Mouse (Mus musculus) lung, adult 18-20 months (tissue): ENCODE measurements around the gene Olfr524.

Experiments
- DNase-seq, 2 experiments: peaks; one replicate each; pipeline ENCODE4 v3.0.0; 2022; ENCODE audit warnings: mixed read lengths in 2 of 2

Gene Olfr524

DNA sequence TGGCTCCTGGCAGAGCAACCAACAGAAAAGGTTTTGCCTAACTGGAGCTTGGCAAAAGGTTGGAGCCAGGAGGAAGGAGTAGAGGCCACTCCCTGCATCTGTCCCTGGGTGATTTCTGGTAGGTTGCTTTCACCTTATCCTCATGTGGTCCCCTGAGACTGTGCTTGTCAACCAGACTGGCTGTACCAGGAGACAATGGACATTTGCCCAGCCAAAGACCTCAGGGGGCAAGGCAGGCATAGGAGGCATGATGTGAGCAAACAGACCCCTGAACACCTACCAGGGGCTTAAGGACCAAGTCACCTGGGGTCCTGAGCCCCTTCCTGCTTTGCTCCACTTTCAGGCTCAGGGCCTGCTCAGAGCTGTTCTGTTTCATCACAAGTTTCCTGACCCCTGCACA lies at the start of gene Olfr524:
TSS of gene Olfr524 (minus strand) at position 101 of the 400 bp plus-strand sequence.
- DNase-seq: no peak

DNA sequence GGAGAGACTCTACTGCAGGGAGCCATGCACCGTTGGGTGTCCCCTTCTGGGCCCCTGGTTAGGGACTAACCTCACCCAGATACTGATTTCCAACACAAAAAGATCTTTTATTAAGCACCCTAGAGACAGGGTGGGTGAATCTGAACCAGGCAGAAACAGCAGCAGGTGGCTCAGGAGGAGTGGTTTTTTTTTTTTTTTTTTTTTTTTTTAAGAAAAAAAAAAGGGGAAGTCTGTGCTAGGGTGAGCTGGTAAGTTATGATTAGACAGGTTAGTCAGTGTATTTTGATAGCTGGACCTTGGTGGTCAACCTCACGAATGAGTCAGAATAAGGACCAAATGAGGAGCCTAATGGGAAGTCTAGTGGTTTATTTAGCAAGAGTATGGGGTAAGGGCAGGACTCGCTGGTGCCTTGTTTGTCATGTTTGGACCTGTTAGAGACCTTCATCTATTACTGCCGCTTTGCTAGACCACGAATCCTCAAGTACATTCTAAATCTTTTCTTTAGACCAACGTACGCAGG lies 48.1 kb upstream of the Olfr524 start:
- DNase-seq: no peak

DNA sequence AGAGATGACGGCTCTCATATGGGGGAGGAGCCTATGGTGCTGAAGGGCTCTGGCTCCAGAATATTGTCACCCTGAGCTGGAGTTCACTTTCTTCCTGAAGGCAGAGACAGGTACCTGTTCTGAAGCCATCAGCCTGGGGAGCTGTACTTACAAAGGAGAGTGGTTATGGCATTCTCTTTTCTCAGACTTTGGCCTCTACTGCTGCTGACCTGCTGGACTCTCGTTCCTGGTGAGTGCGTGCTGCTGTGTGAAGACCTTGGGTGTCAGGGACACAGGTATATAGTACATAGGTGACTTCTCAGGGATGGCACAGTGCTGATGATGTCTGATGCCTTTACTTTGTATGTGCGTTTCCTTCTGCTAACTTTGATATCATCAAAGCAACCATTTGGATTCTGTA lies 41.5 kb upstream of the Olfr524 start, which contains the start of gene 5830411N06Rik:
TSS of gene 5830411N06Rik (plus strand) at position 69 of the 400 bp plus-strand sequence.
- DNase-seq: no peak

DNA sequence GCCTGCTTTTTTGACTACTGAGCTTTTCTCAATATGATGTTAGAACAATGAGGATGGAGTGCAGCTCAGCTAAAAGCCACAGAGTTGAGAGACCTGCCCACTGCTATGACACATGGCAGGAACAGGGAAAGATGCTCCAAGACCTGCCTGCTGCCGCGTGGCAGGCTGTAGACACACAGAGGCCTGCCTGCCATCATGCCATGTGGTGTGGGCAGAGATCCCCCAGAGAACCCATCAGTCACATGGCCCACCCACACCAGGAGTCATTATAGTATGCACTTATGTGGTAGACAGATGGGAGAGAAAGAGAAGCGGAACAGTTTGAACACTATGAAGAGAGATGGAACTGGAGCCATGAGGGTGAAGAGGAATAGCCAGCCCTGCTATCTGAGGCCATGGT lies 27.9 kb upstream of the Olfr524 start:
- DNase-seq: no peak

DNA sequence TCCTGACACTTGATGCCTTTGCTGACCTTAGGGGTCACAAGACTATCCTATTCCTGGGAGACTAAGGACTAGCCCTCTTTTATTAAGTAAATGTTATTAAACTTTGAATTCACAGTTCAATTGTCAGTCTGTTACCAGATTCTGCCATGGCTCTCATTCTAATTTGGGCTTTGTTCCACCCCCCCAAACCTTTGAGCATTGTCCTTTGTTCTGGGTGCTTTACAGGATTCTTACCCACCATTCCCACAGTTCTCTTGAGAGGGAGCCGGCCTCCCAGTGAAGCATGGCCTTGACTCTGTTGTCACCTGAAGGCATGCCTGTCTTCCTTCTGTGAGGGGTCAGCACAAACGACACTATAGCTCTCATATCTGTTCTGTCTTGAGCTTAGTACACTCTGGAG lies 25.3 kb upstream of the Olfr524 start:
- no peak for DNase-seq

DNA sequence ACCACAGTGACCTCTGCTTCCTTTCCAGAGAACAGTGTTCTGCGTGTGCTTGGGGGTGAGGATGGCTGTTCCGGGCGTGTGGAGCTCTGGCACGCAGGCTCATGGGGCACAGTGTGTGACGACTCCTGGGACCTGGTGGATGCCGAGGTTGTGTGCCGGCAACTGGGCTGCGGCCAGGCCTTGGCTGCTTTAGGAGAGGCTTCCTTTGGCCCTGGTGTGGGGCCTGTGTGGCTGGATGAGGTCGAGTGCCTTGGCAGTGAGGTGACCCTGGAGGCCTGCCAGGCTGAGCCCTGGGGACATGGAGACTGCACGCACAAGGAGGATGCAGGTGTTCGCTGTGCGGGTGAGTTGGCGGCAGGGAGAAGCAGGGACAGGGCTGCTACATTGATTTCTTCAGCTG lies 22.7 kb upstream of the Olfr524 start:
- no peak for DNase-seq

DNA sequence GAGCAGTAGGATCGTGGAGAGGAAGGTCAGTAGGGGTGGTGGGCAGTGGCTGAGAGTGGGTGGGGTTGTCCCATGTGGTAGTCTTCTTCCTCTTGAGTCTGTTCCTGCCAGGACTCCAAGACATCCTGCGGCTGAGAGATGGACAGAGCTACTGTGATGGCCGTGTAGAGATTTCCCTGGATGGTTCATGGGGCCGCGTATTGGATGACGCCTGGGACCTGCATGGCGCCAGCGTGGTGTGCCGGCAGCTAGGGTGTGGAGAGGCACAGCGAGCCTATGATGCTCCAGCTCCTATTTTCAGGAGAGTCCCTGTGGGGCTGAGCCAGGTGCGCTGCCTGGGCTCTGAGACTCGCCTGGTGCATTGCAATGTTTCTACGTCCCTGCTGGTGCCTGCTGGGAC lies 18.4 kb upstream of the Olfr524 start:
- DNase-seq: no peak

DNA sequence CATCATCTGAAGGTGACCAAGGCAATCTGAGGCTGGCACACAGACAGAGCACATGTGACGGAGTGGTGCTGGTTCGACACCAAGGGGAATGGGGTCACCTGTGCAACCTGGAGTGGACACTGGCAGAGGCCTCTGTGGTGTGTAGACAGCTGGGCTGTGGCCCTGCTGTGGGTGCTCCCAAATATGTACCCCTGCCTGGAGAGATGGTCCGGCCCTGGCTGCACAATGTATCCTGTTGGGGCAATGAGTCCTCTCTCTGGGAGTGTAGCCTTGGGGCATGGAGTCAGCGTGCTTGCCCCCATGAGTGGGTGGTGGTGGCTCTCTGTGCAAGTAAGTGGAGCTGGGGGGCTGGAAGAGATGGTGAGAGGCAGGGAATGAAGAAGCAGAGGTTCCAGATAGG lies 14.6 kb upstream of the Olfr524 start:
- no peak for DNase-seq

DNA sequence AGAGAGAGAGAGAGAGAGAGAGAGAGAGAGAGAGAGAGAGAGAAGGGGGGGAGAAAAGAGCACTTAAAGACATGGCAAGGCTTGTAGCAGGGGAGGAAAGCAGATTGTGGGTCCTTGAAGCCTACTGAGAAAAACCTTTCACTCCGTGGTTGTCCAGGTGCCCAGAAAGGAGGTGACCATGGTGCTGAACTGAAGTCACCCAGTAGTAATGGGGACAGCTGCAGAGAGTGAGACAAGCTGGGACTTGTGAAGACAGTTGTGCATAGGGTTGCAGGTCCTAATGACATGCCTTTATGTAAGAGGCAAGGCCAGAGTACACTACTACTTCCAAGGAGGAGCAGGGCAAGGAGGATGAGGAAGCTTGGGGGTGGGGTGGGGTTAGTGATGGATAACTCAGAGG lies 13.5 kb upstream of the Olfr524 start:
- DNase-seq: no peak

DNA sequence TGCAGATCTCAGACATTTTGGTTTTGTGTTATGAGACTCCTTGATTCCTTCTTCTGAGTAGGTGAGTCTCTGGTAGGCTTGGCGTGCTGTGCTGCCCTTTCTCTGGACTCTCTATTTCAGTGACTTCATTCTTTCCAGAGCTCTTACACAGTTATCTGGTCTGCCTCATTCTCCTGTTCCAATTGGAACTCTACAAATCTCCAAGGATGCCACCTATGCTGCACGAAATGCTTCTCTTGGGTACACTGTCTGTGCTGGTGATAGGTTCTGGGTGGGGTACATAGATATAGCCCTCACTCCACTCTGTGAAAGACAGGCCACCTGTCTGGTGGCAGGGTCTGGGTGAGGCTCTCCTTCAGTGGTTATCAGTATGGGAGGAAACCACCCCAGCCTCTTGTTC lies 12.2 kb upstream of the Olfr524 start, which contains the start of gene Cd163l1:
TSS of gene Cd163l1 (plus strand) at position 301 of the 400 bp plus-strand sequence.
- DNase-seq: no peak

DNA sequence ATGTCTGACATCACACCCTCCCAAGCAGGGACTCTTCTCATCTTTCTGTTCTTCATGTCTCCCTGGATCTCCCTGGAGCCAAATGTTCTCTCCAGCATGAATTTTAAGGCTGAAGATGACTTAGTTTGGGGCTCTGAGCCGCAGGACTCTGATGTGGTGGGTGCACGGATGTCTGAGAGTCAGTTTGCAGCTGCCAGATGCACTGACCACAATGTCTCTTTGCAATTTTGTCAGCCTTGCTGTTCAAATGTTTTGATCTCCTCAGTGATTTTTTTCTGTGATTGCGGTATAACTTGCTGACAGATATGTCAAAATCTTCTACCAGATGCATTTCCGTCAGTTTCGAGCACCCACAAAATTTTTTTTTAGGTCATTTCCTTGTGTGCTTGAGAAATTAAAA lies 8.1 kb upstream of the Olfr524 start:
- no peak for DNase-seq

DNA sequence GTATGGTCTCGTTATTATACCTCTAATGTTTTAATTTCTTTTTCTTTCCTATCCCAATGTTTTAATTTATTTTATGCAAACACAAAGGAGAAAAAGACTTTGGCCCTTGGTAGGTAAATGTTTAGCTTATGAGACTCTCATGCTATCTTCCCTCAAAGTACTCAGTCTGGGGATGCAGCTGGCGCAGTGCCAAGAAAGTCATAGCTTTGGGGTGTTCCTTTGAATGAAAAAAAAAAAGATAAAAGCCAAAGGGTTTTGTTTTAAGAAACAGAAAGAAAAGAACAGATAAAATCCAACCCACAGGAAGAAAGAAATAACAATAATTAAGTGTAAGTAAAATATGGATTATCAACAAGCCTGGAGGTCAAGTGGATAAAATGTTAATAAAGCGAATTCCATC lies 2.9 kb upstream of the Olfr524 start:
- no peak for DNase-seq

DNA sequence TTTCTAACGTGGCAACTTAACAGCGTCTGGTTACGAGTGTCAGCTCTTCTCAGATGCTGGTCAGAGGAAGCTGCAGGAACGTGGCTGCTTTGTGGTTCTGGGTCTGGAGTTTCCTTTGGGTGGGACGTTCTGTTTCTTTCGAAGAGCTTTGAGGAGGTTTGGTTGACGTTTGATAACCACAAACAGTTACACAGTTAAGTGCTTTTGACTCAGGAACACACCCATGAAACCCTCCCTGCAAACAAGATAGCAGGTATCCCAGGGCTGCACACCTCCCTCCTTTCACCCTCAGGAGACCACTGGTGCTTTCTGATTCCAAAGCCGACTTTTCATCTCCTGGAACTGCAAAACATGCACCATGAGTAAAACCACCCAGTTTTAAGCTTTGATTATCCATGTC lies 2.4 kb upstream of the Olfr524 start:
- no peak for DNase-seq

DNA sequence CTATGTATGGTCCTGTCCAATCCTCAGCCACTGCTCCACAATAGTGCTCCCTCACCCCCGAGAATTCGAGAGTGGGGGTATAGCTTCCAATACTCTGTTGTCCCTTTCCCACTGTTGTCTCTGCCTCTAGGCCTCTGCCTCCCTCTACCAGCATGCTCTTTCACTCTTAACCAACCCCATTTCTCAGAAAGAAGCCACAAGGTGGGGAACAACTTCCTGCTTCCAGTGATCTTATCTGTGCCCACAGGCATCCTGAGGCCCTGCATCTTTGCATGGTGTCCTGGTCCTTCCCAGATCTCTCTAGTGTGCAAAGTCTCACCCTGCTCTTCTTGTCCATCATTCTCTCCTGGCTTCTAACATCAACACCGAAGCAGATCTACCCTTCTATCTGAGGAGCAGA lies 1.1 kb upstream of the Olfr524 start:
- no peak for DNase-seq

DNA sequence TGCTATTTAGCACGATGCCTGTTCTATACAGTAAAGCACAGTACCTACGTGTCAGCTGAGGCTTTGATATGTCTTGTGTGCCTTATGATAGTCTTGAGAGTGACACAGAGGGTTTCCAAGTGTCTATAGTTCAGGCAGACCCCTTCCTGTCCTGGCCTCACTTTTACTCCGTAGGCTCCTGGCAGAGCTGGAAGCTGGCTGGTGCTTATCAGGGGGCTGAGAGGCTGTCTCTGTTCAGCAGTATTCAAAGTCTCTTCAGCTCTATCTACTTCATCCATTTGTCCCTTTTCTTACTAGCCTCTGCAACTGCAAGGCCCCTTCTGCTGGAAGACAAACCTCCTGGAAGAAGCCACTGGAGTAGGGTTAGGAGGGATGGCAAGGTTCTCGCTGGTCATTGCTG lies 4.7 kb downstream of the Olfr524 start:
- DNase-seq: no peak

DNA sequence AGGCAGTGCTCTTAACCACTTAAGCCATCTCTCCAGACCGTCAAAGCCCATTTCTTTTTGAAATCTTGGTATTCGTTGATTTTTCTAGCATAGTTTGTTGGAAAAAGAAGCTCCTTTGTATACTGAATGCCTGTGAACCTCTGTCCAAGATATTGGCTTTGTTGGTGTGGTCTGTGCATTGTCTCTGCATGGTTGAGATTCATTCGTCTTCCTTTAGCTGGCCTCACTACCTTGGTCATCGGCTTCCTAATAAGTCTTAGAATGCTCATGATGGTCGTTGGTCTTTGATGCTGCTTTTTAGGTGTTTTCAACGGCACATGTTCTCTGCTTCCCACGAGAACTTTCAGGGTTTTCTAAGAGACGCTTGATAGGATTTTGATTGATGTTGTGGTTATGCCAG lies 9.8 kb downstream of the Olfr524 start:
- DNase-seq: no peak

DNA sequence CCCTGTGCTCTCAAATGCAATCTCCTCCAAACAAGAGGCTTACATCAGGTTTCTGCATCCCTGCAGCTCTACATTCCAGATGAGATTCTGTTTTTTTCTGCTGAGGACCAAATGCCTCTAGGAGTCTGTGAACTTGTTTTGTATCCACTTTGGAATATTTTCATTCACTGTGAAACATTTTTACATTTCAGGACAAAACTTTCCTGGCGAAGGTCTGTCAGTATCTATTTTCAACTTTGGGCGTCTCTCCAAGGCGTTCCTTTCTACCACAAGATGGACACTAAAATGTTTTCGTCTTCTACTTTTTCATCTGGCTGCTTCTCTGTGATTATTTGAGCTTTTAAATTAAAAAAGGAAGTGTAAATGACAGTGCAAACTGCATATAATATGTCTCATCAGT lies 11.7 kb downstream of the Olfr524 start:
- no peak for DNase-seq

DNA sequence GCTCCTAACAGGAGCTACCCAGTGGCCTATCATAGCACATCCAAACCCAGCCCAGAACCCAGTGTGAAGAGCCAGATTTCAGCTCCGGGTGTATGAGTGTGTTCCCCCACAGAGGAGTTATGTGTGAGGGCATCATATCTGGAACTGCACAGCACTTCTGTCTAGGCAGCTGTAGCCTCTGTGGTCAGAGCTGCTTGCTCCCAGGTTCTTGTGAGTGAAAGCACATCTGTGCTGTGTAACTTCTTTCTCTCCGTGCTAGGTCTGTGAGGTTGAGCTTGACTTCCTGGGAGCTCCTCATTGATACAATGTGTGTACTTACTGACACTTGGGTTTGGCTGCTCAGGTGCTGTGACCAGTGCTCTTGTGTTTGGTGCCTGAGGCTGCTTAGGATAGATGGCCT lies 12.9 kb downstream of the Olfr524 start:
- DNase-seq: no peak

DNA sequence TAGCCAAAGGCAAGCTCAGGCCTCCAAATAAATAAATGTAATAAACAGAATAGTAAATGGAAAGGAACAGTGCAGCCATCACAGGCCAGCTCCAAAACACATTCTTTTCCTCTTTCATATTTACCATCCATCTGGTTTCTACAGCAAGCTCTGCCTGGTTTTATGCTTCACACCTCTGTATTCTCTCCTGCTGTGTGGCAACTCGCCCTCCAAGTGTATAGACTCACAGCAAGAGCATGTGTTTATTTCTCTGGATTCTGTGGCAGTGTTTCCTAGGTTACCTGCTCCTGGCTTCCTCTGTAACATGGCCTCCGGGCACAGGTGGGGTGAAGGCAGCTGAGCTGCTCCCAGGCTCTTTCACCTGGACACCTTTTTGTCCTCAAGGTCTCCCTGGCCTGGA lies 13.3 kb downstream of the Olfr524 start:
- DNase-seq: no peak

DNA sequence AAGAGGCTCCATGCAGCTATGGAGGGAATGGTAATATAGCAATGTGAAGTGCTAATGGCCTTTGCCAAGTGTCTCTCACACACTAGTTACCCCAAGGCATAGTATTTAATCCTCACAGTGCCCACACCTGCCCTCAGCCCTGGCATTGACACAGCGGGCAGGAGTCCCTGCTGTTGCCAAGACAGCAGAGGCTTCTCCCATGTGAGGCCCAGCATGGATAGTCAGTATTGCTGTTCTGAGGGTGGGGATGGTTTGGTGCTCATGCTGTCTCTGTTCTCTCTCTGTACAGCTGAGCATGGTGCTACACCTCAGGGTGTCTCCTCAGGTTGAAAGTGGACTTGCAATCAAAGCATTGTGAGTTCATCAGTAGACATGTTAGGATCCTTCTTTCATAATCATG lies 15.3 kb downstream of the Olfr524 start:
- DNase-seq: no peak

DNA sequence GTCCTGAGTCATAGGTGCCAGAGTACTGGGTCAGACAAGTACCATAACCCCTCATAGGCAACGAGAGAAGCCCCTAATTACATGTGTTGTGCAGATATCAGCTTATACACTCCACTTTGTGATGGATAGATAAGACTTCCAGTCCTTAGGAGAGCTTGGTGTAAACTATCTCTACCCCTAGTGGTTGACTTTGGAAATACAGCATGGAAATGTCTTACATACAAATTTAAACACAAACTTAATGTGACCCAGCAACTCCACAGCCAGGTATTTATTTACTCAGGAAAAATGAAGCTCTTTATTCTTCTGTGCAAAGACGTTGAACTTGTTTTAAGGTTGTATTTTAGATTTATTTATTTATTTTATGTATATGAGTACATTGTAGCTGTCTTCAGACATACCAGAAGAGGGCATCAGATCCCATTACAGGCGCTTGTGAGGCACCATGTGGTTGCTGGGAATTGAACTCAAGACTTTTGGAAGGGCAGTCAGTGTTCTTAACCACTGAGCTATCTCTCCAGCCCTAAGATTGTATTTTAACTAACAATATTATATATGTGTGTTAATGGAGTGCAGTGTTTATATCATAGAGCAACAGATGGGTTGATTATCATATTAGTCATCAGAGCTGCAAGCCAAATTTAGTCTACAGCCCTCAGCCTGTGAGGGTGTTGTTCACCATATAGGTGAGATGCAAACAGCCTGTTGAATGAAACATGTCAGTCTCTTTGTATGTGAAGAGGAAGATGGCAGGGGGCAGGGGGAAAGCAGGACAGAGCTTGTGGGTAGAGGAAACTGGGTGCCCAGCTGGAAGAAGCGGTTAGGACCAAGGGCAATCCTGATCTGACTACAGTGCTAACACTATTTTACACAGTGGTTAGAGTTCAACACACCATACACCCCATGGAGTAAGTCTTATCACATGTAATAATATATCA lies 17.1 kb downstream of the Olfr524 start:
- DNase-seq: no peak

DNA sequence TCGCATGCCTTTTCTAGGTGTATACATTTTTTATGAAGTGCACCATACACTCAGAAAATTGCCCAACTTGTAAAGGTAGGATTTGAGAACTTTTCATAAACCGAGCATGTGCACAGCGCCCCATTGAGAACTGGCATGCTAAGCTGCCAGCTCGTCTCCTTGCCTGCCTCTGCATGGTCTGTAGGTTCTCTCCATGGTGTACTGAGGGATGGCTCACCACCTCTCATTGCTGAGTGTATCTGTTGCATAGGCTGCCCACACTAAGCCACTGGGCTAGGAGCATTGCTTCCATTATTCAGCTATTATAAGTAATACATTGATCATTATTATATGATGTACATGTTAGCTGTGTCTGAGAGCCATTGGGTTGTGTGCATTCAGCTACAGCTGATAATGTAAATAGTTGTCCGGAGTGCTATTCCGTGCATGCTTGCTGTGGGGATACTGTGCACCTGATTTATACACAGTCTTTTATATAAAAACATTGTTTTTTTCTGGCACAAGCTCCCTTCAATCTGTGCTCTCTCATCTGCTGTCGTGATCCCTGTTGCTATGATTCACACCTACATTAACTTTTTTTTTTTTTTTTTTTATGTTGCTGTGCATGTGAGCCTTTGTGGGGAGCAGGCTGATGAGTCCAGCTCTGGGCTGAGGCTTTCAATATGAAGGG lies 17.9 kb downstream of the Olfr524 start:
- DNase-seq: no peak

DNA sequence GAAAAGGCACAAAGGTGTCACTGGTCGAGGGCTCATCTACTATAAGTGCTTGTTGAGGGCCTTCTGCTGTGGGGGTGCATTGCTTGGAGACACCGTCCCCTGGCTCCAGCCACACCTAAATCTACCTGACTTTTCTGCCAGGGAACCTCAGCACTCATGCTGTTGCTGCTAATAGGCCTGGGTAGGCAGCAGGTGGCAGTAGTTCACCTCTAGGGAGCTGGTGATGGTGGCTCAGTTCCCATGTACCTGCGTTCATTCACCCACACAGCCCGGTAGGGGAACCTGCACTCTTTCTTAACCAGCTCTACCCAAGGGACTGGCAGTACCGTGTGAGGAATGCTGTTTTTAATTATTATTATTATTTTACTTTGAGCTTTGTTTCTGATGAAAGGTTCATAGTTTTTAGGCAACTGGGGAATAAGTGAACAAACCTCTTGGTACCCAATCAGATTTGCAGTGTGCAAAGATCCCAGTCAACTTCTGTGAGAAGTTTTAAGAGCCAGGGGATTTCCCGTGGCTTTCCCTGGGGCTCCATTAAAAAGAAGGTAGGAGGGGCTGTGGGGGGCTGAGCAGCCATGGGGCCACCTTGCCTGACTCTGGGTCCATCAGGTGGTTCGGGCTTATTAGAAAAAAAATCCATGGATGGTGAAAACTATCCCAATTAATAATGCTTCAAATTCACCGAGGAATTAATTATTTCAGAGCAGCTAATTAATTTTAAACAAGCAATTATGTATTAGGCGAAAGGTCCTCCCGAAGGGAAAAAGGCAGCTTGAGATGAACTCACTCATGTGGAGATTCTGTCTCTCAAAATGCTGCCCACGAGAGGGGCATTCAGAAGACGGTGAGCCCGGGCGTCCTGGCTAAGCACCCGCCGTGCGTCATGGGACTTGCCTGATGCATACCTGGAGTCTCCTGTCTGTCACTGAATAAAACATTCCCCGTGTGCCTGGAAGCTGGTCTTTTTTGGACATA lies 18.8 kb downstream of the Olfr524 start:
- DNase-seq: peak in 1 of 2 experiments; percentile 11
